Mouse (Mus musculus) 416B (cell line): ENCODE measurements around the gene Grm3.

Source experiments
- DNase-seq: peaks from one replicate; pipeline ENCODE4 v3.0.0; 2011; ENCODE audit warnings: low read depth

Gene Grm3

DNA sequence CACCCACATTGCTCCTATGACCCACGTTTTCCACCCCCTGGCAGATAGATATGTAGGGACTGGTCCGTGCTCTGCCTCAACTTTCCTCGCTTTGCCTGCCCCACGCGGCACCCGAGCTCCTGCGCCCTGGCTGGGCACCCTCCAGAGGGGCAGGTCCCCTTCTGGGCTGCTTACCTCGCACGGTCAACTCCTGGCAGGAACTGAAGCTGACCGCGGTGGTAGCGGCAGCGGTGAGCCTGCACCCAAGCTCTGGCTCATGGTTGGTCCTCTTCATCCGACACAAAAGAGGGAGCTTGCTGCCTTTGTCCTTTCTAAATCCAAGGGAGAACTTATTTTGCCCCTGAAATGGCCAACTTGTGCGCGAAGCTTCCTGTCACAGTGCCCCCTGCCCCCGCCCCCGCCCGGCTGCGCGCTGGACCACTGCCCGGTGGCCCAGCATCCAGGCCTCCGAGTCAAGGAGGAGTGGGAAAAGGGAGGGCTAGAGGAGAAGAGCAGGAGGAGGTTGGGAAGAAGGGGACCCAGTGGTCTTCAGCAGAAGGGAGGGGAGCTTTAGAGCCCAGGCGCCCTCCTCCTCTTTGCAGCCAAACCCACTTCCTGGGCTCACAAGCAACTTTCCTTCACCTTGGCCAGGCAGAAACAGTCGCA lies at the start of gene Grm3:
Gene Grm3 (minus strand): TSS at position 215 of the 645 bp plus-strand sequence.
- no peak for DNase-seq

GRCm38 (mm10) chr5:9755751-9756150 lies 30.8 kb upstream of the Grm3 start:
- DNase-seq = no peak

DNA sequence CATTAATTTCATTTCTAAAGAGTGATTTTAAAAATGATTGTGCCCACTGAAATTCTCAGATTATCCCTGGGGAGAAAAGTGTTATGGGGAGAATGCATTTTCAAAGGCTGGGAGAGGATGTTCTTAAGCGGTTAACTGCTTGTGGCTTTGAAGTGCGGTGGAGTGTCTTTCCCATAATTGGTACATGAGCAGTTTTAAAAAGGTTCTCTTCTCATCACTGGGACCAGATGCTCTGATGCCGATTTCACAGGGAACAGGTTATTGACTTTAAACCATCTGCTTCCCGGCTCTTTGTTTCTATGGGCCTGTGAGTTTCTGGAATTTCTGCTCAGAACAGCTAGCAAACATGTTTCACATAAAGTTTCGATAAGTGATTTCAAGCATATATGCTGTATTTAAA lies 23.2 kb upstream of the Grm3 start:
- DNase-seq = no peak

DNA sequence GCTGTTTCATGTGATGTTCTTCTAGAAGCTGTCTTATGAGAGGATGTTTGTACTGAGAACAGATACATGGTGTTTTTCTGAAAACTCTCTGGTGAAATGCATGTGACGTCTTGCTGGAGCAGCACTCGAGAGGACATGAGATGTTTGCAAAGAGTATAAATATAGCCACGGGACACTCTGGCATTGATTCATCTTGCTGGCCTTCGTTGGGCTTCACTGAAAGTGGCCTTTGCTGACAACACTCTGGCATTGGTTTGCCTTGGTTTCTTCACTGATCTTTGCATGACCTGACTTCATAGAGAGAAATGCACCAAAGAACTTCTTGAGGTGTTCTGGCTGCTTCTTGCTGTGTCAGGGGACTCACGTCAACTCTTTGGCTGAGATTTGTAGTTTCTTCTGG lies 19.1 kb upstream of the Grm3 start:
- DNase-seq = no peak

GRCm38 (mm10) chr5:9725601-9726268 lies 765 bp upstream of the Grm3 start:
- no peak for DNase-seq

- no peak for DNase-seq
These were observed 549 bp downstream of the Grm3 start for GRCm38 (mm10) chr5:9724287-9724955.

DNA sequence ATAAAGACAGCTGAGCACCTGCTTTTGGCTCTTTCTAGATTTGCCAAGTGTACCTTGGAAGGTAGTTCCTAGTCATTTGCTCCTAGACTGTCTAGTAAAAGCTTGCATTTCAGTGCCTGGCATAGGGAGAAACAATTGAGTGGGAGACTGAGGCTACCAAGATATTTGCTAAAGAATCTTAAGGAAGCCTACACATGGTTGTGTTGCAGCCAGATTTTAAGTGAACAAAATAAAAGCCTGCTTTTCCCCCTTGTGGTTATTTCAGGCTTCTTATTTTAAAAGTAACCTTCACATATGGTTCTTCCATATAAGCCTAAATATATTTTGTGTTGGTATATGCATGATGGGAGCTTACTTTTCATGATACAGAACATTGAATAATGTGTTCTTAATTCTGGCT lies 3.8 kb downstream of the Grm3 start:
- DNase-seq = no peak

- no peak for DNase-seq
These were observed 8.7 kb downstream of the Grm3 start for GRCm38 (mm10) chr5:9716295-9716694.

DNA sequence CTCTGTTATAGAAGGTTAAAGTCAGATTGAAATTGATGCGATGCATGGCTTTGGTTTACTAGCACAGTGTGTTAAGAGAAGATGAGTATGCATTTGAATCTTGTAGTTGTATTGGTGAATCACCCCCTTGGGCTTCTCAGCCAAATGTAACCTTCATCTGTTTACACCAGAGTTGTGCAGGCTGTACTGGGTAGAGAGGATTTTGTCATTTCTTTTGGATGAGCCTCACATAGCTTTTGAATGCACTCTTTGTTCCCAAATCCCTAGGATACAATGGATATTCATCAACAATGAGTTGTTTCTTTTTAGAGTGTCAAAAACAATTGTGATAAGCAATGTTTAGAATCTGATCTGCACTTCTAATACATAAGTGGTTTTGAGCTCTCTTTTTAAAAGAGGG lies 17.9 kb downstream of the Grm3 start:
- DNase-seq = no peak

DNA sequence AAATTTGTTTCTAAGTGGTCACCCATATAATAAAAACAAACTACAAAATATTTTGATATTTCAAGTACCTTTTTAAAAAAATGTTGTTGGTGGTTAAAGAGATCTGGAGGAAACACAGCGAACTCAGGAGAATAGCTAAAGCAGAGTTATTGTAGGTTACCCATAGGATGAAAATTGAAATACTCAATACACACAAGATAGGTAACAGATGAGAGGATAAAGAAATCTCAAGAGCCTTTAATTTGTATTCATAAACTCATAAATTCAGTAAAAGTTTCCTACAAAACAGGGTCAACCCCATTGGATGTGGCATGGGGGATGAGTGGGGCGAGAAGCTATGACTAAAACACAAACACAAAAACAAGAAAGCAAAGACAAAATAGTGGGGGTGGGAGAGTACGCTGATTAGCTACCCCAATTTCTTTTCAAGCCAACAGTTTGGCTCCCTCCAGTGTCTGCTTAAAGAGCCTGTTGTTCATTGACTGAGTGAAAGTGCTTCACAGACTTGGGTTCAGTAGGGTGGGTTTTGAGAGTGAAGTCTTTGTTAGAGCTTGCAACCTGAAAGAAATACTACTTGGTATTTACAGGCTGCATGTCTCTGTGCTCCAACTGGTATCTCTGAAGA lies 21.5 kb downstream of the Grm3 start:
- no peak for DNase-seq

DNA sequence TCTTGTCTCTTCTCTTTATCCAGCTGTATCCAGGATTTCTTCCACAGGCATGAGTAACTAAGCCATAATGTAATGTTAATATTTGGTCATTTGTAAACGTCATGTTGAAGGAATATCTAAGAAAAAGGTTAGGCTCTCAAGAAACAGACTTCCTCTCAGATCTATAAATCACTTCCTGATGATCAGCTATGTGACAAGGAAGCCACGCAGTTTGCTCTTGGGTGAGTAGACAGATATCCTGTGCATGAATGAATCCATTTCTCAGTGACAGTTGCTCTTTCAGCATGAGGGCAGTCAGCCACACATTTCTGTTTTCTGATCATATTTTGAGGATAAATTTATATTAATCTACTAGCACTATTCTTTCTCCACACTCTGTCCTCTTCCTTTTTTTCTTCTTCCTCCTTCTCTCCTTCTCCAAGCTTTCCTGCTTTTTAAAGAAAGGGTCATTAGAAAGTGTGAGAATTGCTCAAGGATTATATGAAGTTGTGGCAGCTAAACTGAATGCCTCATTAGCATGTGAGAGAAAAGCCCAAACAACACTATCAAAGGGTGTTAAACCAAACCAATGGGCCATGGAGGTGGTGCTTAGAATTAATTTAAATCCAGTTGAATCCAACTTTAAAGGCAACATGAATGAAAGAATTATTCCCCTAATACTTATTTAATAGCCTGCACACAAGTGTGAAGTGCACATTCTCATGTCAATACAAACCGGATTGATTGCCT lies 22.1 kb downstream of the Grm3 start:
- no peak for DNase-seq

GRCm38 (mm10) chr5:9692333-9692732 lies 32.6 kb downstream of the Grm3 start:
- no peak for DNase-seq

DNA sequence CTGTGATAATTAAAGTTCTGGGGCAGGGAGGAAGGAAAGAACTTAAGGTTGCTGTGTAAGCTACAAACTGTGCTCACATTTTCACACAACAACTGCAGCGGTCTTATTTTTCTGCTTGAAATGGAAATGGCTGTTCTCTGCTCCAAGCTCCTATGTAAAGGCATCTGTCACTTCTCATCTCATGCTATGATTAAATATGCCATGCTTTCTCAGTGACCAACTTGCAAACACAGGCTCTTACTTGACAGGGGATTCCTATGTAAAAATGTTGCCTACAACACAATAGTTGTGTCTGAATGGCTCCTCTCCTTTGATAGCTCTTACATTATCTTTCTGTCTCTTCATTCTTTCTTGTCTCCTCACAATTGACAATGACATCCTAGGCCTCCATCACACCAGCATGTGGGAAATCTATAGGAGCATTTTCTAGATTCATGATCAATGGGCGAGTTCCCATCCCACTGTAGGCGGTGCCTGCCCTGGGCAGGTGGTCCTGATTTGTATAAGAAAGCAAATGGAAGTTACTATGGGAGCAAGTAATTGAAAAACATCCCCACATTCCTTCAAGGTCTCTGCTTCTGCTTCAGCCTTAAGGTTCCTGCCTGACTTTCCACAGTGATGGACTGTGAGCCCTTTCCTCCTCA lies 34.2 kb downstream of the Grm3 start:
- DNase-seq = no peak

GRCm38 (mm10) chr5:9690192-9690591 lies 34.8 kb downstream of the Grm3 start:
- DNase-seq = no peak

GRCm38 (mm10) chr5:9683204-9683603 lies 41.8 kb downstream of the Grm3 start:
- DNase-seq = no peak

DNA sequence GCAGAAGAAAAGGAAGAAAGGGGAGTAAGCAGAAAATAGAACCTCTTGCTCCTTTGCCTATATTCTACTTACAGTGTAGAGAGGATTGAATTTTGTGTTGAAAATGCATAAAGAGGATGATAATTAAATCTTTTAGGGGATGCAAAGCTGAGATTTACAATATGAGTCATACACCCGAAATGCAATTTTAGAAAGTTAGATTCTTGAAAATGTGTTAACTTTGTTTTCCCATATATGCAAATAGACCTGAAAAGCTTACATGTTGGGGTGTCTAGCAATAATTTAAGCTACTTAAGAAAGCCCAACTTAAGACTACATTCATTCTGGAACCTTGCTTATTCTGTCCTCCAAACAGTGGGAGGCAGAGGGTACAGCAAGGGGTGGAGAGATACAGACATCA lies 56.0 kb downstream of the Grm3 start:
- no peak for DNase-seq

DNA sequence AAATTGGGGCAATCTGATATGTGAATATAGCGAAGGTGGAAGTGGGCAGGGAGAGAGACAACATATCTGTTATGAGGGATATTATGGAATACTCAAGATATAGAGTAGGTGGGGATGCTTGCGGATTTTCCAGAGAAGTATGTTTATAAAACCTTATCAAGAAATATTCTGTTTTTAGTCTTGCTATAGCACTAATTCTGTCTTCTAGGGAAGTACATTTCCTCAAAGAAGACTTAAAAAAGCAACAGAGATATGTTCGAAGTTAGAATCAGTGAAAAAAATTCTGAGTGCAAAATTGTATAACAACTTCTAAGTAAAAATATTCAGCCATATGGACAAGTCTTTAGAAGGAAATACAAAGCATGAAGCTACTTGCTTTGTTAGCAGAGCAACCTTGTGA lies 61.6 kb downstream of the Grm3 start:
- no peak for DNase-seq

DNA sequence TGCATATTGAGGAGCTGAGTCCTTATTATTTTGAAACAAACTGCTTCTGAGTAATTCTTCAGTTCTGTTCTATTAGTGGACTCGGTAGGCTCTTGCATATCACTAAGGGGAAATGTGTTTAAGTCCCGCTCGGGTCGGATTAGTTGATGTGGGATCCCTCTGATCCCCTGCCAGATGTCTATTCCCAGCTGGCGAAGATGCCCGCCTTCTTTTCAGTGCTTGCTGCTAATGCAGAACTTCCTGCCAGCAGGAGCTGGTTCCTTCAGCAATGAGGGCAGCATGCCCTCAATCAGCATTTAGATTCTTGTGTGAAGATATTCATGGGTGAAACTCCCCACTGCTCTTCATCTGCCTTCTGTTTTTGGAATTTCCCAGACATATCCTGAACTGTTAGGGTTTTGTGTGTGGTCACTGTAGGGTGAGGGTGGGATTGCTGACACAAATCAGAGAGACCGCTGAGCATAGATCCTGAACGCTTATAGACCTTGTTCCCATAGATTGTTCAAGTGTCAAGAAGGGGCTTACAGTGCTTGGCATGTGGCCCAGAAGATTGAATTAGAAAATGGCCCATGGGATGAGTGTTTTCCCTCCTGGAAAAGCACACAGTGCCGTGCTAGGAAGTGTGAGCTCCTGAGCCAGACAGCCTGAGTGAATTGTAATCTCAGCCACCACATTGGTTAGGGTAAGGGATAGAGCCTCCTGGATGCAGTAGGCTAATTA lies 62.9 kb downstream of the Grm3 start:
- no peak for DNase-seq

GRCm38 (mm10) chr5:9638612-9639011 lies 86.4 kb downstream of the Grm3 start:
- DNase-seq = no peak

DNA sequence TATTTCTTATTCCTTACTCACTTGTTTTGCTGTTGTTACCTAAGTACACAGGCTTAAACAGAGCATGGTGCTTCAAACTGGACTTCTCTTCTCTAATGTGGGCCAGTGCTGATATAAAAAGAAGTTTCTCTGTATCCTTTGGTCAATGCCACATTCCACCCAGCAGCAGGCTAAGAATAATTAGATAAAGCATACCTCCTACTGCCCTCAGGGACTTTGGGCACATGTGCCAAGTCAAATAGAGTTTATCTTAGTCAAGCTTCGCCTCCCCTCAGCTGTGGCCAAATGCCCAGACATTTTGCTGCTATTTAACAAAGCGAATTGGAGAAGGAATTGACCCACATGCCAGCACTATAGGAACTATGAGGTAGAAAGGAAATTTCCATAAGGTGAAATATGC lies 97.8 kb downstream of the Grm3 start:
- DNase-seq = no peak

- DNase-seq = no peak
These were observed 100.6 kb downstream of the Grm3 start for GRCm38 (mm10) chr5:9624396-9624795.
